Comparison of ENCODE assay signal across 8 mouse cellular contexts in genomic region chr3:62603231-62604046, GRCm38 (mm10). TPM values are rescaled to one million over a fixed set of nuclear protein-coding genes. Genes with fewer than 3 reads are reported as not detected.
A peak's percentile ranks its signal among the peaks of the same experiment; 100 is the strongest.
DNase-seq lines count a peak whose midpoint lies in the region; ATAC-seq and TF ChIP-seq lines count a peak whose summit lies in the region.

No protein-coding gene starts in this region.

- WGBS in heart, embryonic 16.5 days, result 1% methylated on average over 40 of the region's 40 CpGs
- 2% methylated on average over 40 of the region's 40 CpGs for WGBS in heart, adult 2 months

- peak overlapping the region; percentile 72 for H3K4me2 ChIP-seq in heart, embryonic 16.5 days (ENCODE audit: low read depth, low read length)

- TF ChIP-seq POLR2A in heart, adult 2 months (IDR thresholded peaks at IDR 0.05; ENCODE audit: insufficient read depth, low read depth, low read length), result no peak

- no peaks in the 10 kb centered on the region for H3K4me1 ChIP-seq in heart, embryonic 16.5 days (ENCODE audit: control insufficient read depth, insufficient read depth, low read length)
- H3K4me1 ChIP-seq in heart, adult 2 months (ENCODE audit: control insufficient read depth, insufficient read depth, low read length), result no peaks in the 10 kb centered on the region

- DNase-seq in heart, adult 2 months, result no peak
- DNase-seq in ZHBTc4 (ENCODE audit: low read depth, low spot score), result peak; percentile 54
- DNase-seq in forelimb bud, embryonic 11.5 days (ENCODE audit: low read depth, low spot score), result peak; percentile 9
- peak; percentile 3 for DNase-seq in liver
- DNase-seq in right cerebral cortex, adult 2 months (ENCODE audit: low spot score in 2 of 2), result peak; percentile 25 to 30
- no peak for DNase-seq in adrenal gland, adult (ENCODE audit: inconsistent age in 2 of 2, low spot score in 1 of 2)
- no peak for DNase-seq in spleen, postnatal 10 days (ENCODE audit: low spot score in 2 of 2)

- no peak for ATAC-seq in heart, embryonic 16.5 days (replicated peaks; ENCODE audit: extremely low read depth, insufficient read depth, low FRiP score)

- no peaks in the 10 kb centered on the region for H3K79me2 ChIP-seq in heart, adult 2 months (replicated peaks; ENCODE audit: control insufficient read depth, insufficient read depth, low read length)

- H3K27ac ChIP-seq in heart, embryonic 16.5 days (ENCODE audit: low read length), result no peak overlapping the region
- H3K27ac ChIP-seq in heart, adult 2 months, result no peak overlapping the region

- peaks cover 9% of the 10 kb centered on the region for H3K27me3 ChIP-seq in heart, embryonic 16.5 days (ENCODE audit: control insufficient read depth, insufficient read depth, low read length)
- no peaks in the 10 kb centered on the region for H3K27me3 ChIP-seq in heart, adult 2 months (ENCODE audit: control insufficient read depth, insufficient read depth, low read length)

- intact Hi-C loops in heart, adult 2 months (cut with DNase I), result no loop called here

- no peaks in the 10 kb centered on the region for H3K36me3 ChIP-seq in heart, embryonic 16.5 days (ENCODE audit: control insufficient read depth, insufficient read depth)
- H3K36me3 ChIP-seq in heart, adult 2 months (ENCODE audit: control insufficient read depth, insufficient read depth, low read length), result no peaks in the 10 kb centered on the region

- H3K9me3 ChIP-seq in heart, embryonic 16.5 days (replicated peaks; ENCODE audit: control insufficient read depth, low read length), result no peaks in the 10 kb centered on the region

- TF ChIP-seq EP300 in heart, adult 2 months (IDR thresholded peaks at IDR 0.05; ENCODE audit: insufficient read depth, low read depth, low read length), result no peak

- H3K9ac ChIP-seq in heart, embryonic 16.5 days (ENCODE audit: low read length), result no peak overlapping the region; the same call in 1 of the 2 replicates
- no peak overlapping the region for H3K9ac ChIP-seq in heart, adult 2 months (ENCODE audit: low read depth, low read length)

- peak overlapping the region; percentile 45 for H3K4me3 ChIP-seq in heart, embryonic 16.5 days (ENCODE audit: low read length)
- no peak overlapping the region for H3K4me3 ChIP-seq in heart, adult 2 months

- no peak for TF ChIP-seq CTCF in heart, adult 2 months (IDR thresholded peaks at IDR 0.05)

RNA-seq across cellular contexts. Expression of gene Gpr149, which starts 1.5 kb away (rescaled TPM):
- polyA plus RNA-seq in heart, embryonic 16.5 days (2015; fragmentation: Nextera tagmentation; extraction: Ambion mirVana), result not detected in 2 replicates
- total RNA-seq in heart, adult 2 months (2021), result not detected
- not detected in 2 replicates for polyA plus RNA-seq in heart, adult 2 months (2012; rRNA removed)

Comparison
In these comparisons a context has a peak if more than half of its experiments do, and no peak if none do; other contexts are left out.
1. DNase-seq: peak in ZHBTc4 (single experiment), forelimb bud, embryonic 11.5 days (single experiment), liver (single experiment) and right cerebral cortex, adult 2 months (2 of 2); none in heart, adult 2 months (0 of 2), adrenal gland, adult (0 of 2) and spleen, postnatal 10 days (0 of 2).